Mouse (Mus musculus) effector memory CD4-positive, alpha-beta T cell, adult 5 months (primary cell): Measurements from ENCODE around the gene Zfp940. TPM values are rescaled to one million over a fixed set of nuclear protein-coding genes. Genes with fewer than 3 reads are reported as not detected.

Source experiments
- polyA plus RNA-seq: library from polyadenylated mRNA; unstranded; fragments of 100-300 nt; shearing (Covaris generic); gene quantifications from one replicate; pipeline ENCODE4 v1.2.1, GENCODE M21; 2017

Zfp940 gene
- 2.5 TPM for polyA plus RNA-seq

DNA sequence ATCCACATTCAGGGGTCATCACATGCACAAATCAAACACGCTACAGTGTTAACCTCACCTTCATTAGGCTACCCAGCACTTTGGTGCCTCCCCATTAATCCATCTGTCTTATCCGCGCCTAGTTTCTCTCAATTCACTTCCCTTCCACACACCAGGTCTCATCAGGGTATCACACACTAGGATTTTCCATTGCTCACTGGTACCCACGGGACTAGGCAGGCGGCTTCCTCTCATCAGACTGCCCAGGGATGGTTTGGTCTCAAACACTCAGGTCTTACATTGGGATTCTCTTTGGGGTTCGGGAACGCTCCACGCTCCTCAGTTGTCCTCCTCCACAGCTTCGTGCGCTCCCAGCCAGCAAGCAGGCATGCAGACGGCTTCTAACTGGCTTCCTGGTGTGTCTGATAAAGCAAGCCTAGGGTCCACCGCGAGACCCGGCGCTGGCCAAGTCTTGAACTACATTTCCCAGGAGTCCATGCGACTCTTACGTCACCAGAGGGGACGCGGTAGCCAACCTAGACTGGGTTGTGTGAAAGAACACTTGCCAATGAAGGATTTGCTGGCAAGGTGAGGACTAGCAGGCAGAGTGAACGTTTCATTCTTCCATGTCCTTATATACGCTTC, at the start of gene Zfp940:
TSS of gene Zfp940 (minus strand) at position 451 of the 624 bp plus-strand sequence.

DNA sequence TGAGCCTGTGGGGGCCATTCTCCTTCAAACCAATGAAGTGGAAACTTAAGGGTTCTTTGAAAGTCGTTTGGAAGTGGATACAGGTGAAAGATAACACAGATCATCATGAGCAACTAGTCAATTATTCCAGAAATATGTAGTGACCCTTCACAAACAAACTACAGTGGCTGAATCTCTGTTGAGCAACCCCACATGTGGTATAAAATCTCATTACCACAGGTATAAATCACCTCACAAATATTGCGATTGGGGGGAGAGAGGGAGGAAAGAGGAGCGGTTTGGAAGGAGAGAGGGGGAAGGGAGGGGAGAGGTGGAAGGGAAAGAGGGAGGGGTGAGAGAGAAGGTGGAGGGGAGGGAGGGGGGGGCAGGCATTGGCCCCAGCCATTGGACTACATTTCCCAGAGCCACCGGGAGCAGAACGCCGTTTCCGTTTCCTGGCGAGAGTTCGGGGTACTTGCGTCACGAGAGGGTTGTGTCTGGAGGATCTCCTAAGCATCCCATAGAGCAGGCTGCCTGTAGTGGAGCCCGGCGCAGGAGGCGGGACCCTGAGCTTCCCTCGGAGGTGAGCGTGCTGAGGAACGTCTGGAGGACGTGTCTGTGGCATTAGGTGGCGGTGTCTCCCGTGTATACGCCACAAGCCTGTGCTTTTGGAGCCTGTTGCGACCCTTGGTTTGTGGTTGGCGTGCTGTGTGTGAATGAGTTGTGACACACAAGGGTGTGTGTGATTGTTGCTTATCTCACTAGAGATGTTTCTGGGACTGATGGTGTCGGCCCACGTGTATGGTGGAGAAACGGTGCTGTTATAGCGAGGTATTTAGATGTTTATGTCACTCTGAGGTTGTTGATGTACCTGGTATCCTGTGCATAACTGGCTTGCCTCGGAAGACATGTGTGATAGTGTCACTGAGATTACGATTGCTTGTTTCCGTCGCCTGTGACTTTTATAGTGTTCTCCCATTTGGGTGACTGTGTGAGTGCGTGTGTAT, 6.4 kb upstream of the Zfp940 start, which contains the start of gene Zfp420:
TSS of gene Zfp420 (plus strand) at position 448 of the 986 bp plus-strand sequence.

DNA sequence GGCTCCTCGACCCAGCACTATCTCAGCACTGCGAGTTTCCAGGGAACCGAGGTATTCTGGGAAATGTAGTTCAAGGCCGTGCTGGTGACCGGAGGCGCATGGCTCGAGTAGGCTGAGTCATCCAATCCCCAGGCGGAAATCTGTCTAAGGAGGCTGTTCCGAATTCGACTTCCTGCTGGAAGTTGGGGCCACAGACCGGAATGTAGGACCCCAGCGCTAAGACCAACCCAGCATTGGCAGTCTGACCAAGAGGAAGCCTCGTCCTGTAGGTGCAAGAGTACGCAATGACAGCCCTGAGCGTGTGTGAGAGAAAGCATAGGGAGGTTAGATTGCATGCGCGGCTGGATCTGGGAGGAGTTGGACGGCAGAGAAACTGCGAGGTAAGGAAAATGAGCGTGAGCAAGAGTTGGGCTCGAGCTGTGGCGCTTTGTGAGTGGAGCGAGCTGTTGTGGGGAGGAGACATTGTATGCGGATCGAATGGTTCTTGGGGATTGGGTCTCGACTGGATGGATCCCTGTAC, 37.5 kb downstream of the Zfp940 start, which contains the start of gene Zfp790:
TSS of gene Zfp790 (plus strand) at position 205 of the 520 bp plus-strand sequence.

DNA sequence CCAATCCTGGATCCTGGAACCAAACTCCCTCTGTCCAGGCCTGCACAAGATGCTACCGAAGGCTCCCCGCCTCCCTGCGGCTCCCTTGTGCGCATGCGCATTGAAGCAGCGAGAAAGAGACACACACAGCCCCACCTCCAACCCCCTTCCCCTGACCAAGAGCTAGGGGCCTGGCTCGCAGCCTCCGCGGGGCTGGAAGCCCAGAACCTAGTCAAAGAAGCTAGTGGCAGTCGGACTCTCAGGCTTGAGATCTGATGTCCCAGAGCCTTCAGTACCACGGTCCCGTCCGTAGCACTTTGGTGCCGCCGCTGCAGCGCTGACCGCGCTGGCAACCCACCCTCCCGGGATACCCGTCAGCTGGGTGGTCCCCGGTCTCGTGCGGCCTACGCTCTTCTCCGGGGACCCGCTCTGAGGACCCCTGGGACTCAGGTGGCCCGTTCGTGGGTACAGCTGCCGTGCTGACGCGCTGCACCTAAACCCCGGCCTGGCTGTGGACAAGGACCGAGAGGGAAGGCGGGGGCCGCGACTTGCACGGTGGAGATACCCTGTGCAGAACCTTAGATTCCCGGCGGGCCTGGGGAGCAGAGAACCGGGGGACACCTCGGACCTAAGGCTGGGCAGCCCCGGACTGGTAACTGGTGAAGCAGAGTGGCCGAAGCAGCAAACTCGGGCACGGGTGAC, 69.5 kb downstream of the Zfp940 start, which contains the start of gene Zfp30:
TSS of gene Zfp30 (plus strand) at position 128 of the 681 bp plus-strand sequence.

Other genes starting within 250 kb of the Zfp940 start
- gene Catsperg2, start 126.6 kb downstream of the Zfp940 start, polyA plus RNA-seq = not detected
- 13.2 TPM for gene Zfp84, start 85.1 kb downstream of the Zfp940 start, polyA plus RNA-seq
- not detected for gene Zfp30, start 69.7 kb downstream of the Zfp940 start, polyA plus RNA-seq
- gene Zfp790, start 37.6 kb downstream of the Zfp940 start, polyA plus RNA-seq = 6.7 TPM
- 8.2 TPM for gene Zfp420, start 6.3 kb upstream of the Zfp940 start, polyA plus RNA-seq
- 2.1 TPM for gene Zfp27, start 52.9 kb upstream of the Zfp940 start, polyA plus RNA-seq
- gene Zfp383, start 54.6 kb upstream of the Zfp940 start, polyA plus RNA-seq = 0.51 TPM
- 4.2 TPM for gene Zfp74, start 100.4 kb upstream of the Zfp940 start, polyA plus RNA-seq
- 5.6 TPM for gene Zfp568, start 130.3 kb upstream of the Zfp940 start, polyA plus RNA-seq
- gene Zfp14, start 197.7 kb upstream of the Zfp940 start, polyA plus RNA-seq = 1.2 TPM
- gene Zfp82, start 219.2 kb upstream of the Zfp940 start, polyA plus RNA-seq = 4.6 TPM
- not detected for gene Gm26920, start 236.7 kb upstream of the Zfp940 start, polyA plus RNA-seq
- 8.9 TPM for gene Zfp566, start 236.9 kb upstream of the Zfp940 start, polyA plus RNA-seq
- 57.5 TPM for gene Zfp260, start 241.1 kb upstream of the Zfp940 start, polyA plus RNA-seq